Mouse (Mus musculus) retina, adult 2 months (tissue): ENCODE data around the gene Ndufv3.

ENCODE experiments used
- DNase-seq: peaks from one replicate; pipeline ENCODE4 v3.0.0-alpha.2; 2012; ENCODE audit warnings: low read depth, low spot score

Gene Ndufv3

GRCm38 (mm10) chr17:31519946-31520838 lies at the start of gene Ndufv3, which contains the start of gene Wdr4:
Gene Ndufv3, plus strand, starts transcription at chr17:31520115.
Gene Wdr4, minus strand, starts transcription at chr17:31519980.
- DNase-seq, result peak; percentile 99

GRCm38 (mm10) chr17:31470766-31471418 lies 49.0 kb upstream of the Ndufv3 start:
- DNase-seq, result no peak

GRCm38 (mm10) chr17:31474388-31474787 lies 45.5 kb upstream of the Ndufv3 start:
- DNase-seq, result no peak

GRCm38 (mm10) chr17:31478606-31479005 lies 41.3 kb upstream of the Ndufv3 start:
- DNase-seq, result no peak

GRCm38 (mm10) chr17:31479108-31479844 lies 40.6 kb upstream of the Ndufv3 start:
- DNase-seq, result no peak

GRCm38 (mm10) chr17:31486616-31487198 lies 33.2 kb upstream of the Ndufv3 start:
- DNase-seq, result peak; percentile 15

GRCm38 (mm10) chr17:31487433-31488060 lies 32.4 kb upstream of the Ndufv3 start:
- no peak for DNase-seq

GRCm38 (mm10) chr17:31491355-31491754 lies 28.6 kb upstream of the Ndufv3 start:
- no peak for DNase-seq

GRCm38 (mm10) chr17:31492416-31492815 lies 27.5 kb upstream of the Ndufv3 start:
- DNase-seq, result peak; percentile 59

- DNase-seq, result no peak
Measured at GRCm38 (mm10) chr17:31494989-31495388, 24.9 kb upstream of the Ndufv3 start.

GRCm38 (mm10) chr17:31497726-31498125 lies 22.2 kb upstream of the Ndufv3 start:
- no peak for DNase-seq

- DNase-seq, result no peak
Measured at GRCm38 (mm10) chr17:31499725-31500124, 20.2 kb upstream of the Ndufv3 start.

GRCm38 (mm10) chr17:31500416-31500815 lies 19.5 kb upstream of the Ndufv3 start:
- no peak for DNase-seq

GRCm38 (mm10) chr17:31500908-31501307 lies 19.0 kb upstream of the Ndufv3 start:
- DNase-seq, result no peak

GRCm38 (mm10) chr17:31502261-31502927 lies 17.5 kb upstream of the Ndufv3 start:
- no peak for DNase-seq

GRCm38 (mm10) chr17:31503337-31503736 lies 16.6 kb upstream of the Ndufv3 start:
- DNase-seq, result no peak

- no peak for DNase-seq
Measured at GRCm38 (mm10) chr17:31503936-31504335, 16.0 kb upstream of the Ndufv3 start.

- DNase-seq, result no peak
Measured at GRCm38 (mm10) chr17:31505013-31505412, 14.9 kb upstream of the Ndufv3 start.

GRCm38 (mm10) chr17:31506282-31506681 lies 13.6 kb upstream of the Ndufv3 start:
- DNase-seq, result no peak

GRCm38 (mm10) chr17:31510944-31511343 lies 9.0 kb upstream of the Ndufv3 start:
- DNase-seq, result no peak
